Mouse (Mus musculus): ENCODE measurements around the gene Psat1. TPM values are rescaled to one million over a fixed set of nuclear protein-coding genes. Genes with fewer than 3 reads are reported as not detected.

Psat1 gene
- polyA plus RNA-seq, 1 experiment from 2014 or later, result 82.0 TPM

DNA sequence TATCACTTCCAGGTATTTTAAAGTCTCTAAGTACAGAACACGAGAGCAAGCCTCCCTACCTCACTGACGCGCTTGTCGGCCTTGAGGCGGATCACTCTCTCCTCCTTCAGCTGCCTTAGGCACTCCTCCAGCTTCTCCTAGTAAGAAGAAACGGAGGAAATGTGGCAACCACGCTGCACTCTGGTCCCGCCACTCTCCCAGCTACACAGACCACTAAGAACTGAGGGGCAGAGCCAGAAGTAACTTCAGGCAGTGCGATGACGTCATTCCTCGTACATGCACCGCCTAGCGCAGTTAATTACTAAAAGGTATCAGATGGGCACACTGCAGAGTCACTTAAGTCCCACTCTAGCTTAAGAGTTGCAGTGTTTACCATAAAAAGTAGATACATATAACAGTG, 15.2 kb upstream of the Psat1 start:
- ATAC-seq, result no peak
- no peak overlapping the region for H3K27ac ChIP-seq
- no peaks in the 10 kb centered on the region; the same call in 1 of the 2 replicates for H3K36me3 ChIP-seq
- no peaks in the 10 kb centered on the region for H3K4me1 ChIP-seq (replicated peaks)
- H3K9ac ChIP-seq, result no peak overlapping the region
- no peaks in the 10 kb centered on the region for H3K27me3 ChIP-seq (replicated peaks)
- no peak overlapping the region for H3K4me3 ChIP-seq (replicated peaks)
- H3K9me3 ChIP-seq, result no peaks in the 10 kb centered on the region
- WGBS, result 86% methylated on average over 13 of the region's 13 CpGs
- no peak overlapping the region for H3K4me2 ChIP-seq (replicated peaks)

DNA sequence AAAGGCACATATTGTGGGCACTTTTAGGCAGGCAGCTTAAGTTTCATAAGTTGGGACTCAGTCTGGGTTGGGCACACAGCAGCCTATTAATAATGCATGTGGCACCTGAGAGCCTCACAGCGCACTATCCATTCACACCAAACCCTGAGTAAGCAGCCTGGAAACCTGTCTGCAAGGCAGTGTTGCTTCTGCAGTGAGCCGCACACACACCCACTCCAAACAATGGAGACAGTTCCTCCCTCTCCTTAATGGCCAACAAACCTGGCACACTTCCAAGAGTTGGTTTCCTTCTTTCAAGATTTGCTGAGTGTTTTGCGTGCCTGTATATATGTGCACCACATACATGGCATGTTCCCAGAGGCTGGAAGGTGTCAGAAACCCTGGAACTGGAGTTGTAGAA, 3.1 kb upstream of the Psat1 start:
- no peak overlapping the region for H3K27ac ChIP-seq
- ATAC-seq, result peak; percentile 44; the same call in 1 of the 2 replicates
- no peak overlapping the region for H3K9ac ChIP-seq
- H3K9me3 ChIP-seq, result no peaks in the 10 kb centered on the region
- no peaks in the 10 kb centered on the region for H3K36me3 ChIP-seq
- no peak overlapping the region for H3K4me2 ChIP-seq (replicated peaks)
- no peaks in the 10 kb centered on the region for H3K4me1 ChIP-seq (replicated peaks)
- 59% methylated on average over 3 of the region's 3 CpGs for WGBS
- no peak overlapping the region for H3K4me3 ChIP-seq (replicated peaks)
- H3K27me3 ChIP-seq (replicated peaks), result no peaks in the 10 kb centered on the region

DNA sequence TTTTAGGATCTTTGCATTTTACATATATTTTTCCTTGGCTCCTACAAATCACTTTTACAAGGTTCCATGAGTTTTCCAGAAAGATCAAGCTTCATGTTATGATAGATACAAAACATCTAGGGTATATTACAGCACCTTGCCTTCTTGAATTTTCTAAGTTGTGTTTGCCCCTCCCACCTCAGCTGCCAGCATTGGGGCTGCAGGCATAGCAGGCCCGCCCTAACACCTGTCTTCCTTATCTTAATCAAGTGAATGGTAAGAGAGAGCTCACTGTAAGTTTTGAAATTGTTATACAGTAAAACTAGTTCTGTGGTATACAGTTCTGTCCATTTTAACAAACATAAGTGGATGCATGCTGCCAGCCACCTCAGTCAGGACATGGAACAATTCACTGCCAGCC, 1.7 kb upstream of the Psat1 start:
- H3K9ac ChIP-seq, result no peak overlapping the region
- H3K36me3 ChIP-seq, result no peaks in the 10 kb centered on the region
- H3K4me3 ChIP-seq (replicated peaks), result no peak overlapping the region
- no peaks in the 10 kb centered on the region for H3K9me3 ChIP-seq
- 85% methylated on average over 1 of the region's 1 CpGs for WGBS
- H3K4me1 ChIP-seq (replicated peaks), result no peaks in the 10 kb centered on the region
- no peak overlapping the region for H3K4me2 ChIP-seq (replicated peaks)
- no peak for ATAC-seq
- no peaks in the 10 kb centered on the region for H3K27me3 ChIP-seq (replicated peaks)
- H3K27ac ChIP-seq, result no peak overlapping the region

DNA sequence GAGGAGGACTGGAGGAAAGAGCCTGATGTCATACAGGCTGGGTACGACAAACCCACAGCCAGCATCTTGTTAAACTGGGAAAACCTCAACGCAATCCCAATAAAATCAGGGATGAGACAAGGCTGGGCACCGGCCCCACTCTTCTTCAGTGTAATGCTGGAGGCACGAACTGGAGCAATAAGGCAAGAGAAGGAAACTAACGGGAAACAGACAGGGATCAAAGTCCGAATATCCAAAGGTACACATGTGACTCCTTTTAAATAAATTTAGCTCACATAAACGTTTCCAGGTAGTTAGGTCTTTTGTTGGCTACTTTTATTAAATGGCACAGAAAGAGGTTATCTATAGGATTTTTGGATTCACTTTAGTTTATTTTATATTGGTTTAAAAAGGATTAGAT, 1.3 kb upstream of the Psat1 start:
- Histone ChIP-seq H3K27me3 (replicated peaks) (no peaks in the 10 kb centered on the region), H3K4me1 (replicated peaks) (no peaks in the 10 kb centered on the region), H3K9me3 (no peaks in the 10 kb centered on the region), H3K27ac (no peak overlapping the region), H3K4me2 (replicated peaks) (no peak overlapping the region), H3K9ac (no peak overlapping the region), H3K36me3 (no peaks in the 10 kb centered on the region), H3K4me3 (replicated peaks) (no peak overlapping the region)
- whole genome bisulfite sequencing, result 68% methylated on average over 7 of the region's 7 CpGs
- no peak for ATAC-seq

DNA sequence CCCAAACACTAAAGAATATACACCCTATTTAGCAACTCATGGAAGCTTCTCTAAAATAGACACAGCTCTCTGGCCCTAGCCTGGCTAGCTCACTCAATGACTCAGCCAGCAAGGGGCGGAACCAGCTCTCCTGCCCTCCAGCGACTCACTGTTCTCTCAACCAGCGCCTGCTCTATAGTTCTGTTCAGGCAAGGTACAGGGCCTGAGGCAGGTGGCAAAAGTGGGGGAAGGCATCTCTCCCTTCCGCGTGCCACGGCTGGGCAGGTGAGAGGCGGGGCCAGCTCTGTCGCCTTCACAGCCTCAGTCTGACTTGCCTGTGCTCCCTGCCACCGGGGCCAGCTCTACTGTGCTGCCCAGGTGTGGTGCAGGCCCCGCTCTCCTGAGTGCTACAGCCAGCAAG, 474 bp downstream of the Psat1 start:
- Histone ChIP-seq H3K36me3 (no peaks in the 10 kb centered on the region), H3K27me3 (replicated peaks) (no peaks in the 10 kb centered on the region), H3K4me1 (replicated peaks) (no peaks in the 10 kb centered on the region), H3K4me2 (replicated peaks) (no peak overlapping the region), H3K9ac (no peak overlapping the region), H3K4me3 (replicated peaks) (no peak overlapping the region), H3K9me3 (no peaks in the 10 kb centered on the region), H3K27ac (no peak overlapping the region)
- peak; percentile 71 for ATAC-seq
- WGBS, result 55% methylated on average over 10 of the region's 10 CpGs

DNA sequence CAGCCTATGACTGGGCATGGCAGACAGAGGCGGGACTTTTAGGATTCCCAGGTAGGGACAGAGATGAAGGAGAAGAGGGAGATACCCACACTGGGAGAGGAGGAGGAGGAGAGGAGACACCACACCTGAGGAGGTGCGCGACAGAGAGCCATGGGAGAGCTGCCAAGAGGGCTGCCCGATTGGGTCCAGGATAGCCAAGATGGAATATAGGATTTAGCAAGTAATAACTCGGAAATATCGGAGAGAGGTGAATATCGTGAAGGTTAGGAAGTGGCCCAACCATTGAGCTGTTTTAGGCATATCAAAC, 4.1 kb downstream of the Psat1 start:
- no peaks in the 10 kb centered on the region for H3K27me3 ChIP-seq (replicated peaks)
- 88% methylated on average over 7 of the region's 7 CpGs for WGBS
- H3K36me3 ChIP-seq, result no peaks in the 10 kb centered on the region
- no peak overlapping the region for H3K4me2 ChIP-seq (replicated peaks)
- no peaks in the 10 kb centered on the region for H3K9me3 ChIP-seq
- no peak overlapping the region for H3K4me3 ChIP-seq (replicated peaks)
- no peak for ATAC-seq
- no peak overlapping the region for H3K9ac ChIP-seq
- H3K4me1 ChIP-seq (replicated peaks), result no peaks in the 10 kb centered on the region
- H3K27ac ChIP-seq, result no peak overlapping the region

DNA sequence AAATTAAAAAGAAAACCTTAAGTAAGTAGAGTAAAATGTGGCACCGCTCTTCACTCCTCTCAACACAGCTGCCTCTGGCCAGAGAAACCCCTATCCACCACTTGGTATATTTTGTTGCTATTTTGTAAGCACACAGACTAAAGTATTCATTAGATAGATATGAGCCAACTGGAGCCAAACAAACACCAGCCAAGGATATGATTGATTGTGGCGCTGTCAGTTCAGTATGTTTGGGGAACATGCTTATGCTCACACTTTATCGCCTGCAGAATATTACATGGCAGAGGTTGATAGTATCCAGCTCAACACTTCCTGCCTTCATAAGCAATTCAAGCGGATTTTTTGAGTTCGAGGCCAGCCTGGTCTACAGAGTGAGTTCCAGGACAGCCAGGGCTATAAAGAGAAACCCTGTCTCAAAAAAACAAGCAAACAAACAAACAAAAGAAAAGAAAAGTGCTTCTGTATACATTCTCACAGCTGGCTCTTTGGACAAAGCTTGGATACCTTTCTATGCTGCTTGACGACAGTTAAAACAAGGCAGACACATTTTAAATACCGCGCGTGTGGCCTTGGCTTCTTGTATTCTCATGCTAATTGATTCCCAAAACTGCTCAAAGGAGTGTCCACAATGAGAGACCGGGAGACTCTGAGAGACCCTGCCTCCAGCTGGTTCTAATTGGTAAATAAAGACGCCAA, 4.6 kb downstream of the Psat1 start:
- Histone ChIP-seq H3K4me2 (replicated peaks) (no peak overlapping the region), H3K4me3 (replicated peaks) (no peak overlapping the region), H3K27ac (no peak overlapping the region), H3K9me3 (no peaks in the 10 kb centered on the region), H3K27me3 (replicated peaks) (no peaks in the 10 kb centered on the region), H3K4me1 (replicated peaks) (no peaks in the 10 kb centered on the region), H3K36me3 (no peaks in the 10 kb centered on the region), H3K9ac (no peak overlapping the region)
- no peak for ATAC-seq
- WGBS, result 66% methylated on average over 11 of the region's 11 CpGs

DNA sequence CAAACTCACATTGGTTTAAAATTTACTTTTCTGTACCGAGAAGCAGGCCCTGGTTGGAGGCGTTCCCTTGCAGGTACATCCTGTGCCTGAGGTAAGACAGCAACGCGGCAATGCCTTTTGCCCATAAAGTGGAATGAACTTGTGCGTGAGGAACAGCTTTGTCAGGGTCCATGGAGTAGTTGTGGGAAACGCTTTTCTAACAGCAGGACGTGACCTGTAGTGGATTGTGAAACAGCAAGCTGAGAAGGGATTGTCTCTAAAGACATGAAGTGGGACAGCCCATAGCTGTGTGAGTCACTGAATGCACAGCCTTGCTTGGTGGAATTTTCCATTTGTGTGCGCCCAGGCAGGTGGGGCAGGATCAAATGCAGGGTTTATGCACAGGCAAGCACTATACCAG, 5.7 kb downstream of the Psat1 start:
- peak overlapping the region; percentile 14 for H3K4me2 ChIP-seq (replicated peaks)
- H3K4me3 ChIP-seq (replicated peaks), result no peak overlapping the region
- H3K27me3 ChIP-seq (replicated peaks), result no peaks in the 10 kb centered on the region
- no peaks in the 10 kb centered on the region for H3K4me1 ChIP-seq (replicated peaks)
- peak; percentile 90 for ATAC-seq
- H3K36me3 ChIP-seq, result no peaks in the 10 kb centered on the region
- no peak overlapping the region for H3K27ac ChIP-seq
- 45% methylated on average over 8 of the region's 8 CpGs for WGBS
- H3K9ac ChIP-seq, result no peak overlapping the region
- H3K9me3 ChIP-seq, result no peaks in the 10 kb centered on the region

DNA sequence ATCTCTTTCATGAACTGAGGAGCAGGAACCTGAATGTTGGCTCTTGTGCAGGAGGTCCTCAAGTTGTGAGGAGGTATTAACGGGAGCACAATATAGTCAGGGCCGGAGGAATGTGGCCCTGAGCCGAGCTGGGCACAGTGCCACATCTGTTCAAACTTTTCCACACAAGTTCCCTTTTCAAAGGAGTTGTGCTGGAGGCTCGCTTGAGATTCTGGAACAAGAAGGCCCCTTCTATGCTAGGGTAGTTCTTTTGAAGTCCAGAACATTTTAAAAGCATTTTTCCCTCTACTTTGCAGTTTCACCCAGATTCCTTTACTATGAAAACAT, 21.5 kb downstream of the Psat1 start:
- no peaks in the 10 kb centered on the region for H3K27me3 ChIP-seq (replicated peaks)
- no peaks in the 10 kb centered on the region for H3K9me3 ChIP-seq
- peak overlapping the region; percentile 64 for H3K27ac ChIP-seq
- 30% methylated on average over 4 of the region's 4 CpGs for WGBS
- no peaks in the 10 kb centered on the region for H3K36me3 ChIP-seq
- peaks cover 14% of the 10 kb centered on the region for H3K4me1 ChIP-seq (replicated peaks)
- H3K4me3 ChIP-seq (replicated peaks), result peak overlapping the region; percentile 63; the same call in 1 of the 2 replicates
- ATAC-seq, result peak; percentile 31; the same call in 1 of the 2 replicates
- H3K4me2 ChIP-seq (replicated peaks), result peak overlapping the region; percentile 94
- 0 out of 2 replicates have a peak overlapping the region, but pooled peaks have one; percentile 26 for H3K9ac ChIP-seq

DNA sequence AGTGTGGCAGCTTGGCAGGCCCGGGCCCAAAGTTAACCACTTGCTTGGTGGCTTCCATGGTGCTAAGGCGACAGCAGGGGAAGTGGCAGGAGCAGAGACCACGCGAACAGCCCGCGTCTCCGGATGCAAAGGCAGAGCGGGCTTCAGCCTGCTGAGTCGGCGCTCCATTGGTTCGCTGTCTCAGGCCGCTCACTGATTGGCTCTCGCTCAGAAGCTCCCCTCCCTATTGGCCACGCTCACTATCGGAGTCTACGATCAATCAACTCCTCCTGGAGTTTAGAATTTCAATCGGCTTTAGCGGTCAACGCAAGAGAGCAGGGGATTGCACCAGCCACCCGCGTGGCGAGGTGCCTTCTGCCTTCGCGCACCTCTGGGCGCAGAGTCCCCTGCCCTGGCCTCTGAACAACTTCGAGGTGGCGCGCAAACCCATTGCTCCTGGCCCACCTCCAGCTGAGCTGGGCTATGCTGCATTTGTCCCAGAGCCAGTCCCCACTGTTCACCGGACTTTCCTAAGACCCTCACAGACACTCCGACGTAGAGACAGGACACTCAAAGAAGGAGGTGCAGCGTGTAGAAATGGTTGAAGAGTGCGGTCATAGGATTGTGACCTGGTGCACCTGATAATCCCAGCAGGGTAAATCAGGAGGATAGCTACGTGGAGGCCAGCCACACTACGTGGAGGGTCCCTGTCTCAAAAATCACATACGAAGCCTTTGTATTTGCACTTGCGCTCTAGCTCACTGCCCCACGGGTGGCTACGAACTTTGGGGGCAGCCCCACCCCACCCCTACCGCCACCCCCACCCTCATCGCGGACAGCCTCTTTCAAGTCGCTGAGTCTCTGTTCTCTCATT, 22.0 kb downstream of the Psat1 start:
- Histone ChIP-seq H3K4me1 (replicated peaks) (peaks cover 14% of the 10 kb centered on the region), H3K27me3 (replicated peaks) (no peaks in the 10 kb centered on the region), H3K4me2 (replicated peaks) (peak overlapping the region; percentile 94), H3K36me3 (no peaks in the 10 kb centered on the region), H3K4me3 (replicated peaks) (peak overlapping the region; percentile 63), H3K9ac (peak overlapping the region; percentile 62), H3K9me3 (no peaks in the 10 kb centered on the region), H3K27ac (peak overlapping the region; percentile 67)
- 4% methylated on average over 43 of the region's 43 CpGs for WGBS
- ATAC-seq, result peak; percentile 98

DNA sequence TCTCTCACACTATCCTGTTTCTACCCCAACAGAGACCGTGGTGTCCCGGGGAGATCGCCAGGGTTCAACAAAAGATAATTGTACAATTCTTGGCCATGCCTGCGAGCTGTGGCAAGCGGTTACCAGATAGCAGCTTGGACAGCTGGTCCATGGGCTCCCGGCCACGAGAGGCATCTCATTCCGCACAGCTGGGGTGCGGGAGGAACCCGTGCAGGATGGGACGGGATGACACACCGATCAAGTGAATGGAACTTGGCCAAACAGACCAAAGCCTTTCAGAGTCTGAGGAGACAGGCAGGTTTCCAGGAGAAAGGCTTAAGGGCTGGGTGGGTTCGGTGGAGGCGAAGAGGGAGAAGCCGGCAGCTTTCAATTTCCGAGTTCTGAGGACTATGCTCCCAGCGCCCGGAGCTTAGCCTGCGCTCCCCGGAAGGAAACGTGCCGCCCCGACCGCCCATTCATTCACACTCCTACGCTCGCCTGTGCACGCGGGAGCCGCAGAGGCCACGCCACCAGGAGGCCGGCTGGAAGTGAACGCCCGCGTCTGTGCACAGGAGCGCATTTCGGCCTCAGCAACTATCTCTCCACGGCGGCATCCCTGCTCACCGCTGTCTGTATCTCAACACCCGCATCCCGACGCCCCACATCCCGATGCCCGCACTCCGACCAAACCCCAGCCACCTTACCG, 22.8 kb downstream of the Psat1 start:
- WGBS, result under 1% methylated on average over 46 of the region's 46 CpGs
- Histone ChIP-seq H3K4me2 (replicated peaks) (peak overlapping the region; percentile 94), H3K4me3 (replicated peaks) (peak overlapping the region; percentile 63)

DNA sequence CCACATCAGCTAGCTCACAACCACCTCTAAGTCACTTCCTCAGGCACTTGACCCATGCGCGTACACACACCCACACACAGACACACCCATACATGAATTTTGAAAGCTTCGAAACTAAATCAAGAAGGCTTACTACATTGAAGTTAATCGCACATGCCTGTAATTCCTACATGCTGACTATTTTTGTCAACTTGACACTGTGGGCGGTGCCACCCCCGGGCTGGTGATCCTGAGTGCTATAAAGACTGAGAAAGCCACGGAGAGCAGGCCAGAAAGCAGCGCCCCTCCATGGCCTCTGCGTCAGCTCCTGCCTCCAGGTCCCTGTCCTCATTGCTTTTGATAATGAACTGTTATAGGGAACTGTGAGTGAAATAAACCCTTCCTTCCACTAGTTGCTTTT, 23.7 kb downstream of the Psat1 start:
- H3K36me3 ChIP-seq, result no peaks in the 10 kb centered on the region
- H3K27ac ChIP-seq, result no peak overlapping the region
- H3K4me1 ChIP-seq (replicated peaks), result peaks cover 14% of the 10 kb centered on the region
- H3K4me3 ChIP-seq (replicated peaks), result peak overlapping the region; percentile 63
- no peak for ATAC-seq
- WGBS, result 35% methylated on average over 9 of the region's 9 CpGs
- no peaks in the 10 kb centered on the region for H3K9me3 ChIP-seq
- peak overlapping the region; percentile 62; the same call in 1 of the 2 replicates for H3K9ac ChIP-seq
- peak overlapping the region; percentile 94 for H3K4me2 ChIP-seq (replicated peaks)
- no peaks in the 10 kb centered on the region for H3K27me3 ChIP-seq (replicated peaks)

More for the DNA sequence above, 22.8 kb downstream of the Psat1 start:
- peaks cover 14% of the 10 kb centered on the region for H3K4me1 ChIP-seq (replicated peaks)
- H3K9me3 ChIP-seq, result no peaks in the 10 kb centered on the region
- H3K36me3 ChIP-seq, result no peaks in the 10 kb centered on the region
- H3K27ac ChIP-seq, result peak overlapping the region; percentile 67
- ATAC-seq, result peak; percentile 85
- peak overlapping the region; percentile 62 for H3K9ac ChIP-seq
- no peaks in the 10 kb centered on the region for H3K27me3 ChIP-seq (replicated peaks)

Measured in intestine, embryonic 15.5 days (tissue).